Mouse (Mus musculus) C2C12 (cell line): ENCODE results near the gene Fam131c.

Experiments
- CTCF ChIP-seq: IDR thresholded peaks from one replicate; pipeline ENCODE4 v1.5.1; 2011; ENCODE audit not compliant: control insufficient read depth, insufficient read depth, insufficient read length
- FOSL1 ChIP-seq: IDR thresholded peaks from one replicate; pipeline ENCODE4 v1.8.0; 2011; ENCODE audit warnings: mild to moderate bottlenecking, low read length; ENCODE audit not compliant: poor library complexity, insufficient read depth, severe bottlenecking
- USF1 ChIP-seq: IDR thresholded peaks from one replicate; pipeline ENCODE4 v1.6.1; 2011; ENCODE audit warnings: low read depth, mild to moderate bottlenecking, control low read depth, moderate library complexity

GRCm38 (mm10) chr4:141429847-141430246, 61.8 kb downstream of the Fam131c start:
- no peak for TF ChIP-seq USF1
- TF ChIP-seq CTCF, result peak; percentile 69
- TF ChIP-seq FOSL1, result no peak
